Comparison of ENCODE assay signal across 8 mouse cellular contexts in genomic region chr13:24416409-24416808, GRCm38 (mm10).
DNase-seq lines count a peak whose midpoint lies in the region; ATAC-seq lines count a peak whose summit lies in the region.

No protein-coding gene starts in this region.

- no peaks in the 10 kb centered on the region for H3K9me3 ChIP-seq in heart, embryonic 11.5 days (replicated peaks; ENCODE audit: control insufficient read depth, low read length)
- H3K9me3 ChIP-seq in liver, embryonic 11.5 days (ENCODE audit: control insufficient read depth, low read length), result no peaks in the 10 kb centered on the region
- H3K9me3 ChIP-seq in intestine, embryonic 15.5 days, result no peaks in the 10 kb centered on the region

- H3K27ac ChIP-seq in heart, embryonic 11.5 days (ENCODE audit: low read depth, low read length), result no peak overlapping the region
- no peak overlapping the region for H3K27ac ChIP-seq in liver, embryonic 11.5 days (ENCODE audit: low read depth, low read length)
- no peak overlapping the region for H3K27ac ChIP-seq in intestine, embryonic 15.5 days

- H3K4me1 ChIP-seq in heart, embryonic 11.5 days (ENCODE audit: control insufficient read depth, insufficient read depth, low read length), result peaks cover 12% of the 10 kb centered on the region; the same call in 1 of the 2 replicates
- H3K4me1 ChIP-seq in liver, embryonic 11.5 days (replicated peaks; ENCODE audit: control insufficient read depth, insufficient read depth, low read length), result peaks cover 67% of the 10 kb centered on the region
- H3K4me1 ChIP-seq in intestine, embryonic 15.5 days (replicated peaks), result 0 out of 2 replicates have a peak, but pooled peaks cover 6% of the 10 kb centered on the region

- H3K4me3 ChIP-seq in heart, embryonic 11.5 days (ENCODE audit: low read depth, low read length), result no peak overlapping the region
- no peak overlapping the region for H3K4me3 ChIP-seq in liver, embryonic 11.5 days (ENCODE audit: low read depth, low read length)
- no peak overlapping the region for H3K4me3 ChIP-seq in intestine, embryonic 15.5 days (replicated peaks)

- DNase-seq in heart, adult 11 months, result peak; percentile 94
- peak; percentile 90 for DNase-seq in CD4-positive helper T cell, adult 2 months (ENCODE audit: low read depth, low spot score)
- peak; percentile 50 for DNase-seq in adrenal gland, postnatal 25 days
- DNase-seq in gastrocnemius, postnatal 25 days, result peak; percentile 25
- DNase-seq in liver, embryonic 11.5 days (ENCODE audit: low spot score), result no peak
- DNase-seq in right cerebral cortex, postnatal 4 days, result peak; percentile 37

- no peak overlapping the region for H3K4me2 ChIP-seq in heart, embryonic 11.5 days
- peak overlapping the region; percentile 21; the same call in 1 of the 2 replicates for H3K4me2 ChIP-seq in liver, embryonic 11.5 days
- no peak overlapping the region for H3K4me2 ChIP-seq in intestine, embryonic 15.5 days (replicated peaks)

- no peaks in the 10 kb centered on the region for H3K27me3 ChIP-seq in heart, embryonic 11.5 days (ENCODE audit: control insufficient read depth, insufficient read depth, low read length)
- no peaks in the 10 kb centered on the region for H3K27me3 ChIP-seq in liver, embryonic 11.5 days (replicated peaks; ENCODE audit: control insufficient read depth, insufficient read depth, low read length)
- no peaks in the 10 kb centered on the region for H3K27me3 ChIP-seq in intestine, embryonic 15.5 days (replicated peaks)

- no peak overlapping the region for H3K9ac ChIP-seq in heart, embryonic 11.5 days (ENCODE audit: low read depth, low read length)
- H3K9ac ChIP-seq in liver, embryonic 11.5 days (ENCODE audit: low read depth, low read length), result no peak overlapping the region
- no peak overlapping the region for H3K9ac ChIP-seq in intestine, embryonic 15.5 days

- no peak for ATAC-seq in heart, embryonic 11.5 days (replicated peaks; ENCODE audit: insufficient number of reproducible peaks, low FRiP score, low TSS enrichment)
- no peak for ATAC-seq in liver, embryonic 11.5 days (replicated peaks; ENCODE audit: low FRiP score)
- no peak for ATAC-seq in intestine, embryonic 15.5 days

- no peaks in the 10 kb centered on the region for H3K36me3 ChIP-seq in heart, embryonic 11.5 days (ENCODE audit: control insufficient read depth, insufficient read depth, low read length)
- H3K36me3 ChIP-seq in liver, embryonic 11.5 days (ENCODE audit: control insufficient read depth, insufficient read depth, low read length), result no peaks in the 10 kb centered on the region
- no peaks in the 10 kb centered on the region for H3K36me3 ChIP-seq in intestine, embryonic 15.5 days

- 37% methylated on average over 4 of the region's 4 CpGs for WGBS in heart, embryonic 11.5 days (ENCODE audit: insufficient replicate concordance)
- WGBS in liver, embryonic 11.5 days, result 24% methylated on average over 4 of the region's 4 CpGs
- WGBS in intestine, embryonic 15.5 days, result 40% methylated on average over 4 of the region's 4 CpGs
